Mouse (Mus musculus) gastrocnemius, adult 2 months (tissue): Measurements from ENCODE around the gene Pawr. TPM values are rescaled to one million over a fixed set of nuclear protein-coding genes. Genes with fewer than 3 reads are reported as not detected.

Experiments used
- DNase-seq: peaks from one replicate; pipeline ENCODE4 v3.0.0; 2022
- H3K27ac ChIP-seq: fragments of 200-600 bp; 2 replicates; pipeline ENCODE4 v1.8.1; 2022; ENCODE audit warnings: mild to moderate bottlenecking
- H3K4me3 ChIP-seq: fragments of 200-600 bp; 2 replicates; pipeline ENCODE4 v1.8.1; 2022; ENCODE audit warnings: mild to moderate bottlenecking, moderate library complexity
- CTCF ChIP-seq: fragments of 200-600 bp; IDR thresholded peaks from 2 replicates; pipeline ENCODE4 v1.8.1; 2022; ENCODE audit warnings: antibody characterized with exemption, mild to moderate bottlenecking, moderate library complexity
- intact Hi-C: fragments of 180-260 bp; cut with DNase I; formaldehyde crosslinking; loops from one replicate; pipeline ENCODE4 v1.15.1; 2025
- microRNA-seq: library from miRNA; unstranded; fragments of <30 nt; microRNA quantifications from one replicate; pipeline ENCODE4 v1.2.0, GENCODE M21; 2021
- total RNA-seq, 2 experiments: library from RNA; stranded (reverse); gene quantifications; 2 replicates each; pipeline ENCODE4 v1.2.3; 2021

The Pawr gene
- total RNA-seq, 2 experiments from 2014 or later: 0.99 to 1.0 TPM

DNA sequence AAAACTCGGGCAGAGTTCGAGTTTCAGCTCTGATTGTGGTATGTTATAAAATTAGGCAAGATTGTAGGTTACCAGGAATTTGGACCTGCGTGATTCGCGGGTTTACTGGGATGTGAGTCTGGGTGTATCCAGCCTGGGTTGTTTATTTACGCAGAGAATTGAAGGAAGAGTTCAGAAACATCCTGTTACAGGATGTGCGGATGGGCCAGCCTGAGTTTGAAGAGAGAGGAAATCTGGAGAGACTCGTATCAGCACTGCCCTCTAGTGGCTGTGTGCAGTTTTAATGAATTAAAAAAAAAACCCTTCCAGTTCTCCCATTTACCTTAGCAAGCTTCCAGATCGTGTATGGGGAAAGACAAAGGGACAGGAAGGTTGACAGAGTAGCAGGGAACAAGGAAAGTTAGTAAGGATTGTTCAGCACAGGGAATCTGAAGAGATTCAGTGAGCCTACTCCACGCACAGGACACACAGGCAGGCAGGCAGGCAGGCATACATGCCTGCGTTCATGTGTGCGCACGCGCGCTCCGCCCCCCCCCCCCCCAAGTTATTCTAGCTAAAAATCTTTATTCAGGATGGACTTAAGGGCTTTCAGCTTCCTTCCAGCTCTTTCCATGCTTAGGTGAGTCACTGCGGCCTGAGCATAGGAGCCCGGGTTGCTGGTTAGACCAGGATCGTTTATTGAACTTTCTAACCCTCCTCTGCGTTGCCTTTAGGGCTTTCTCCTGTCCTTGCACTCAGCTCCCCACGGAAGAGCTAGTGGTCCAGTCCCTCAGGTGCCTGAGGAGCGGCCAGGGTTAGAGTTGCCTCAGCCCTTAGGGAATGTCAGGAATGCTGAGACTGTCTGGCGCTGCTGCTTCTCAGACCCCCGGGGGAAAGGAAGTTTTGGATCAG is 114.4 kb downstream of the Pawr start:
- peak overlapping the region; percentile 68 for H3K4me3 ChIP-seq
- DNase-seq: peak; percentile 60
- H3K27ac ChIP-seq: peak overlapping the region; percentile 75
- intact Hi-C loops: loop anchor here (2.0 to 10.0 kb wide), 5 partner anchors 91 to 641 kb away; partner anchors contain the start of gene Pawr
- peak; percentile 80 for TF ChIP-seq CTCF

DNA sequence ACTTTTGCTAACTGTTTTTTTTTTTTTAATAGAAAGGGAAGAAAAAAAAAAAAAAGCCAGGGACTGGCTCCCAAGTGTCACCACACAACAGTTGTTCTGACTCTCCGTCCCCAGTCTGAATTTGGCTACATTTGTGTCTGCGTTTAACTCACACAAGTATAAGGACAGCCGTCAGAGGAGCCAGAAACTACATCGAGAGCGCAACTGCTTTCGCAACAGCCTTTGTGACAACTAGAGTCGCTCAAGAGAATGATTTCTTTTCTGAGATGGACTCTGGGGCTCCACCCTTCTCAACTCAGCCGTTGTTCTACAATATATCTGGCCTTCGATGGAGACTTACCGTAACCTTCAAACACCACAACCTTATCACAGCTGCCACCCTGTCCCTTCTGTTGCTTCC is 115.3 kb downstream of the Pawr start:
- no peak for DNase-seq
- Histone ChIP-seq H3K27ac (no peak overlapping the region), H3K4me3 (no peak overlapping the region)
- intact Hi-C loops: loop anchor here (2.0 to 10.0 kb wide), 5 partner anchors 90 to 642 kb away; partner anchors contain the start of gene Pawr
- TF ChIP-seq CTCF: no peak

DNA sequence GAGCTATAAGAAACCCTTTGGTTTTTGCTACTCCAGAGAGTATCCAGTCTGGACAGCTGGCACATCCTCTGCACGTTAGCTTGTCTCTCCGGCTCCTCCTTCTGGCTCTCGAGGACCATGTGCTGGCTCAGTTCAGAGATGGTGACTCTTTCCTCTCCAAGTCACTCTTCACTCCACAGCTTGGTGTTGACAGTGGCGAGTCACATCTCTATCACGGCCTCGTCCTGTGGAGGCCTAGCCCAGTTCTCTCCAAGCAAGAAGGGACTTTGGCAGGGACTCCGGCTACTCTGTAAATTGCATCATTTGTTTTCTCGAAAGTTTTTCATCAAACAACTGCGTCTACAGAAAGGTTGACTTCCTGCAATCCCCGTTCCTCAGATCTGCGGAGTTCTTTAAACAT is 116.5 kb downstream of the Pawr start:
- Histone ChIP-seq H3K27ac (no peak overlapping the region), H3K4me3 (no peak overlapping the region)
- intact Hi-C loops: loop anchor here (5.0 to 10.0 kb wide), 4 partner anchors 89 to 644 kb away; partner anchors contain the start of gene Pawr
- no peak for DNase-seq
- TF ChIP-seq CTCF: no peak

- TF ChIP-seq CTCF: no peak
- Histone ChIP-seq H3K27ac (no peak overlapping the region), H3K4me3 (no peak overlapping the region)
- DNase-seq: no peak
- intact Hi-C loops: no loop called here
These were observed 118.5 kb downstream of the Pawr start for GRCm38 (mm10) chr10:108450401-108450800.

DNA sequence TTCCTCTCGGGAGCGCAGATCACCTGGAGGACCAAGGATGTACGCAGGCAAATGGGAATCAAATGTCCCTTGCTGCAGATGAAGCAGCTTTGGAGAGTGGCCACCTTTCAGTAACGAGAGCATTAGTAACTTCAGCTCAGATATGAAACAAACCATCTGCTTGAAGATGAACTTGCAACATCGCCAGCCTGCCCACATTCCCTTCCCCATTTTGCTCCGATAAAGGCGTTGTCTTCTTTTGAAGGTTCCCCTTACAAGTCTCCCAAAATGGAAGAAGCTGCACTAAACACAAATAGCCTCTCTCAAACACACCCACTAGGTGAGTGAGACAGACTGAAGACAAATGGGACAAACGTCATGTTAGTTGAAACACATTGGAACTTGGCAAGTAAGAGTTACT is 119.6 kb downstream of the Pawr start:
- no peak overlapping the region for H3K4me3 ChIP-seq
- no peak for DNase-seq
- intact Hi-C loops: no loop called here
- H3K27ac ChIP-seq: no peak overlapping the region
- no peak for TF ChIP-seq CTCF

GRCm38 (mm10) chr10:108452421-108452820 is 120.5 kb downstream of the Pawr start:
- no peak for DNase-seq
- Histone ChIP-seq H3K27ac (no peak overlapping the region), H3K4me3 (no peak overlapping the region)
- intact Hi-C loops: no loop called here
- TF ChIP-seq CTCF: no peak

GRCm38 (mm10) chr10:108453561-108453960 is 121.6 kb downstream of the Pawr start:
- no peak for TF ChIP-seq CTCF
- no peak for DNase-seq
- Histone ChIP-seq H3K4me3 (no peak overlapping the region), H3K27ac (no peak overlapping the region)
- intact Hi-C loops: no loop called here

DNA sequence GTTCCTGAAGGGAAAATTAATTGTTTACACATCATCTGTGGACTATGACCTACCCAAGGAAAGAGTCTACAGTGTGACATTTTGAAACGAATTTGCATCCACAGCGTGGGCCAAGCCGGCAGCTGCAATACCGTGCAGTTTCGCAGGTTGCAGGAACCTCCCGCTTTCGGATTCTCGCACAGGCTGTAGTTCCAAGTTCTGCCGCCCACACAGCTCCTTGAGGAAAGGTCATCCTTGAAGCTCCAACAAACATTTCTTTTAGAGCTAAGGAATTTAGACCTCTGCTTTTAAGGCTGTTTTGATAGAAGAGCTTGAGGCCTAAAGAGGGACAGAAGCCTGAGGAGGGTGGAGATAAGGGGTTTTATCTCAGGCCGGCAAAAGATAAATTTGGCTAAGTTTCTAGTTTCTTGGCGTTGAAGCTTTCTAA is 122.8 kb downstream of the Pawr start:
- H3K4me3 ChIP-seq: no peak overlapping the region
- H3K27ac ChIP-seq: peak overlapping the region; percentile 41
- no peak for DNase-seq
- intact Hi-C loops: no loop called here
- TF ChIP-seq CTCF: no peak

DNA sequence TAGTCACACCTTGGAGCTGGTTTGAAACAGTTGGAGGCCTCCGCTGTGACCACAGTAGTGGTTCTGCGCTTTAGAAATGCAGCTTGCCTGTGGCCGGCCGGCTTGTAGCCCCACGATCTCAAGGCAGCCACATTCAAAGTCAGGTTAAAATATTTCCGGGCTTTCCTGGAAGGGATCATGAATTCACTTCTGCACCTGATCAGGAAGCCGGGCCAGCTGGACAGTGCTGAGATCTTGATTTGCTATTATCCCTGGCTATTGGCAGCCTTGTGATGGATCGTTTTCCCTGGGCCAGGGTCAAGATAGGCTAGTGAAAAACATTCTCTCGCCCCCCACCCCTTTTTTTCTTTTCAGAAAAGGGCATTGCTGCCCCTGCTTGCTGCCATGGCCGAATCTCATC is 123.3 kb downstream of the Pawr start:
- Histone ChIP-seq H3K4me3 (no peak overlapping the region), H3K27ac (peak overlapping the region; percentile 41)
- no peak for DNase-seq
- TF ChIP-seq CTCF: no peak
- intact Hi-C loops: no loop called here

GRCm38 (mm10) chr10:108455883-108456282 is 124.0 kb downstream of the Pawr start:
- no peak for DNase-seq
- TF ChIP-seq CTCF: peak; percentile 15; the same call in 1 of the 2 replicates
- Histone ChIP-seq H3K4me3 (no peak overlapping the region), H3K27ac (no peak overlapping the region)
- intact Hi-C loops: no loop called here

- Histone ChIP-seq H3K27ac (no peak overlapping the region), H3K4me3 (no peak overlapping the region)
- no peak for DNase-seq
- no peak for TF ChIP-seq CTCF
- intact Hi-C loops: no loop called here
These were observed 125.1 kb downstream of the Pawr start for GRCm38 (mm10) chr10:108457054-108457453.

DNA sequence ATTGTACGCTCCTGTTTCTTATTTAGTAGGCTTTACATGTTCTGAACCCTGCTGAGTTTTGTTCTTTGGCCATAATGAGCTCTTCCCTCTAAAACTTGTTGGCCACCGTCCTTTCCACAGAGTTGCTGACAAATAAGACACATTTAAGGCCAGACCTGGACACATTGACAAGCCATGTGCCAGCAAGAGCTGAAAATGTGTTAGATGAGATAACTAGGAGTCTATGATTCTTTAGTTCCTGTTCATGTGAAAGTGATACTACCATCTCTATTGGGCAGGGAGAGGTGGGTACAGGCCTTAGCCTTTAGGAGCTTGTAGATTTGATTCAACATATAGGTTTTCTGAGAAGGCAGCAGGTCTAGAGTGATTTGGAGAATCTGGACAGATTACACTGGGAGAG is 129.9 kb downstream of the Pawr start:
- intact Hi-C loops: no loop called here
- H3K4me3 ChIP-seq: no peak overlapping the region
- H3K27ac ChIP-seq: no peak overlapping the region
- no peak for DNase-seq
- no peak for TF ChIP-seq CTCF

Small RNA genes lying within 50 kb of the gene (microRNA-seq; reads per million reads assigned to microRNA genes)
- gene Gm25591: not detected

Other genes with a start within 250 kb of the Pawr start
- gene Ppp1r12a, start 169.9 kb upstream of the Pawr start, total RNA-seq: 10 to 100 TPM; 23.2 to 29.1 TPM